Mouse (Mus musculus) C2C12 (cell line): Measurements from ENCODE around the gene Sh3yl1. TPM values are rescaled to one million over a fixed set of nuclear protein-coding genes. Genes with fewer than 3 reads are reported as not detected.

Experiments
- H3K27me3 ChIP-seq: one replicate; pipeline ENCODE4 v1.6.1; 2011; ENCODE audit not compliant: control insufficient read depth, insufficient read depth, insufficient read length
- H3K36me3 ChIP-seq: one replicate; pipeline ENCODE4 v1.6.1; 2011; ENCODE audit not compliant: control insufficient read depth, insufficient read depth
- H3K4me3 ChIP-seq: one replicate; pipeline ENCODE4 v1.5.1; 2011; ENCODE audit warnings: mild to moderate bottlenecking, control low read depth; ENCODE audit not compliant: poor library complexity, insufficient read depth, severe bottlenecking
- H3K79me2 ChIP-seq: one replicate; pipeline ENCODE4 v1.6.1; 2011; ENCODE audit not compliant: control insufficient read depth, insufficient read depth
- H3K79me3 ChIP-seq: one replicate; pipeline ENCODE4 v1.6.1; 2011; ENCODE audit warnings: low read depth, control low read depth
- H3ac ChIP-seq: one replicate; pipeline ENCODE3; 2011; ENCODE audit warnings: low read depth; ENCODE audit not compliant: control insufficient read depth, insufficient read length
- CEBPB ChIP-seq: IDR thresholded peaks from one replicate; pipeline ENCODE4 v1.6.1; 2011; ENCODE audit warnings: low read depth, mild to moderate bottlenecking, control low read depth, moderate library complexity
- CTCF ChIP-seq: IDR thresholded peaks from one replicate; pipeline ENCODE4 v1.5.1; 2011; ENCODE audit not compliant: control insufficient read depth, insufficient read depth, insufficient read length
- FOSL1 ChIP-seq: IDR thresholded peaks from one replicate; pipeline ENCODE4 v1.8.0; 2011; ENCODE audit warnings: mild to moderate bottlenecking, low read length; ENCODE audit not compliant: poor library complexity, insufficient read depth, severe bottlenecking
- MAX ChIP-seq: IDR thresholded peaks from one replicate; pipeline ENCODE4 v1.6.1; 2011; ENCODE audit warnings: mild to moderate bottlenecking, control low read depth
- MYOD1 ChIP-seq: IDR thresholded peaks from one replicate; pipeline ENCODE4 v1.6.1; 2011; ENCODE audit warnings: low read depth; ENCODE audit not compliant: control insufficient read depth, insufficient read length
- MYOG ChIP-seq: IDR thresholded peaks from one replicate; pipeline ENCODE4 v1.6.1; 2011; ENCODE audit not compliant: control insufficient read depth, insufficient read length; ENCODE audit errors: extremely low read depth
- USF1 ChIP-seq: IDR thresholded peaks from one replicate; pipeline ENCODE4 v1.6.1; 2011; ENCODE audit warnings: low read depth, mild to moderate bottlenecking, control low read depth, moderate library complexity
- polyA plus RNA-seq: library from polyadenylated mRNA; unstranded; fragments of >200 nt; fragmentation: generic; extraction: Trizol; gene quantifications from one replicate; pipeline ENCODE4 v1.2.1, GENCODE M21; 2012; ENCODE audit warnings: missing spikeins

Sh3yl1 gene
- polyA plus RNA-seq, 1 experiment: 1.4 TPM

GRCm38 (mm10) chr12:30944197-30944596 is 32.7 kb downstream of the Sh3yl1 start:
- no peaks in the 10 kb centered on the region for H3K79me2 ChIP-seq
- TF ChIP-seq USF1 (no peak), MYOD1 (no peak), CTCF (no peak), MAX (no peak), MYOG (no peak), CEBPB (no peak)
- no peak overlapping the region for H3ac ChIP-seq
- H3K36me3 ChIP-seq: no peaks in the 10 kb centered on the region
- no peak overlapping the region for H3K4me3 ChIP-seq
- H3K79me3 ChIP-seq: no peaks in the 10 kb centered on the region
- no peaks in the 10 kb centered on the region for H3K27me3 ChIP-seq

GRCm38 (mm10) chr12:30970700-30971099 is 59.2 kb downstream of the Sh3yl1 start:
- H3ac ChIP-seq: no peak overlapping the region
- H3K79me2 ChIP-seq: no peaks in the 10 kb centered on the region
- no peaks in the 10 kb centered on the region for H3K36me3 ChIP-seq
- H3K4me3 ChIP-seq: no peak overlapping the region
- H3K79me3 ChIP-seq: no peaks in the 10 kb centered on the region
- H3K27me3 ChIP-seq: peaks cover 4% of the 10 kb centered on the region
- TF ChIP-seq MYOD1 (no peak), CEBPB (no peak), USF1 (no peak), MAX (no peak), CTCF (no peak), MYOG (no peak), FOSL1 (no peak)

- no peak overlapping the region for H3K4me3 ChIP-seq
Observed at GRCm38 (mm10) chr12:31003795-31004194, 92.3 kb downstream of the Sh3yl1 start.

GRCm38 (mm10) chr12:31005010-31005409 is 93.5 kb downstream of the Sh3yl1 start:
- H3K27me3 ChIP-seq: peaks cover 9% of the 10 kb centered on the region
- TF ChIP-seq MAX: no peak
- TF ChIP-seq CTCF: peak; percentile 30
- H3ac ChIP-seq: no peak overlapping the region
- H3K4me3 ChIP-seq: no peak overlapping the region
- H3K36me3 ChIP-seq: no peaks in the 10 kb centered on the region
- H3K79me2 ChIP-seq: no peaks in the 10 kb centered on the region
- no peaks in the 10 kb centered on the region for H3K79me3 ChIP-seq

More at GRCm38 (mm10) chr12:31003795-31004194, 92.3 kb downstream of the Sh3yl1 start:
- Histone ChIP-seq H3K27me3 (peaks cover 9% of the 10 kb centered on the region), H3K36me3 (no peaks in the 10 kb centered on the region), H3K79me3 (no peaks in the 10 kb centered on the region), H3ac (no peak overlapping the region), H3K79me2 (no peaks in the 10 kb centered on the region)
- TF ChIP-seq MYOG: no peak
- TF ChIP-seq USF1: no peak
- no peak for TF ChIP-seq CTCF

- no peaks in the 10 kb centered on the region for H3K79me3 ChIP-seq
- TF ChIP-seq CTCF: no peak
- no peak for TF ChIP-seq MYOG
- no peak for TF ChIP-seq MAX
- H3ac ChIP-seq: no peak overlapping the region
- no peak overlapping the region for H3K4me3 ChIP-seq
- H3K79me2 ChIP-seq: no peaks in the 10 kb centered on the region
- H3K27me3 ChIP-seq: peaks cover 4% of the 10 kb centered on the region
- H3K36me3 ChIP-seq: no peaks in the 10 kb centered on the region
Observed at GRCm38 (mm10) chr12:31008171-31008570, 96.7 kb downstream of the Sh3yl1 start.

Other genes with a start within 250 kb of the Sh3yl1 start
- gene Alkal2, start 27.3 kb upstream of the Sh3yl1 start, polyA plus RNA-seq: not detected
- 41.3 TPM for gene Acp1, start 79 bp upstream of the Sh3yl1 start, polyA plus RNA-seq
- 0.90 TPM for gene Fam110c, start 162.2 kb downstream of the Sh3yl1 start, polyA plus RNA-seq